In the genomic region with DNA sequence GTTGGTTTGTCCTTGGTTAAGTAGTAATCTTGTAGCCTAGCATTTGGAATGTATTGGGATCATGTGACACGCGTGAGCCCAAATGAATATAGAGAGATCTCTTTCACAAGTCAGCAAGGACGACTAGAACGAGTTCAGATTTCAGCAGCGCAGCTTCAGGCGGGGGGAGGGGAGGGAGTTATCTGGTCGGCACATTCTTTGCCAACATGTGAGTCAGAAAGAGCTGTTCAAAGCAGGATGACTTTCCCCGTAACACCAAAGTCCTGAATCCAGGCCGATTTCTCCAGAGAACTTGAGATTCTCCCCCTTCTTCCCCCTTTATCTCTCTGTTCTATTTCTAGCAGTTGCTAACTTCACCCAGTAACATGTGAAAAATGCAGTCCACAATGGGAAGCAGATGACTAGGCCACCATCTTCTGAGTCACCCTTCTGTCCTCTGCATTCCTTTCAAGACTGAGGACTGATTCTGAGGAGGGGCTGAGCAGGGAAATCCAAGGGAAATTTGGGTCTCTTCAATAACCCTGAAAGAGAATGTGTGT, we compare ENCODE assay signal across 8 mouse cellular contexts.
A peak's percentile ranks its signal among the peaks of the same experiment; 100 is the strongest.
DNase-seq lines count a peak whose midpoint lies in the region; ATAC-seq lines count a peak whose summit lies in the region.

No protein-coding gene starts in this region.

- peak; percentile 24 for DNase-seq in kidney, postnatal 10 days
- DNase-seq in kidney, adult 8-10 months, result no peak
- DNase-seq in adrenal gland, postnatal 14 days, result peak; percentile 88
- DNase-seq in heart, adult 8-10 months (ENCODE audit: low spot score), result peak; percentile 66
- peak; percentile 57 for DNase-seq in lung, postnatal 36 days
- DNase-seq in c-Kit-positive CD71-positive TER-119-positive erythroid progenitor cells, embryonic 14.5 days (ENCODE audit: low spot score), result no peak
- DNase-seq in urinary bladder, postnatal 25 days (ENCODE audit: low spot score), result no peak

- no peak for ATAC-seq in cerebellum, adult (ENCODE audit: insufficient number of reproducible peaks, low FRiP score, low TSS enrichment)

Comparison
In these comparisons a context has a peak if more than half of its experiments do, and no peak if none do; other contexts are left out.
1. DNase-seq: peak in kidney, postnatal 10 days (single experiment), adrenal gland, postnatal 14 days (single experiment), heart, adult 8-10 months (single experiment) and lung, postnatal 36 days (single experiment); none in kidney, adult 8-10 months (0 of 2), c-Kit-positive CD71-positive TER-119-positive erythroid progenitor cells, embryonic 14.5 days (single experiment) and urinary bladder, postnatal 25 days (single experiment).